Mouse (Mus musculus): ENCODE results near the gene Zfp710. TPM values are rescaled to one million over a fixed set of nuclear protein-coding genes. Genes with fewer than 3 reads are reported as not detected.

Gene Zfp710
- polyA plus RNA-seq, 1 experiment from 2014 or later, result 12.2 TPM

DNA sequence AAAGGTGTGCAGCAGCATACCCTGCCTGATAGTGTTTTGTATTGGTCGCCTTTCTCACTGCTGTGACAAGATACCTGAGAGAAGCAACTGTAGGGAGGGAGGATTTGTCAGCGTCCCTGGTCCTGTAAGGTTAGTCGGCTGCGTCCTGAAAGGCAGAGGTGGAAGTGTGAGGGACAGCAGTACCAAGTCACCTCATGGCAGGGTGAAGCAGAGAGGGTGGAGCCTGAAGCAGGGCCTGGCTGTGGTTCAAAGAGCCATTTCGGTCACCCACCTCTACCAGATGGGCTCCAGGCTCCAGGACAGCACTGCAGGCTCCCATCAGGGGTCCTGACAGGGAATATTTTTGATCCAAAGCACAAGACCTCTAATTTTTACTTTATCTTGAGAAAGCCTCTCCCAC lies 13.9 kb upstream of the Zfp710 start:
- WGBS, result 75% methylated on average over 5 of the region's 5 CpGs

DNA sequence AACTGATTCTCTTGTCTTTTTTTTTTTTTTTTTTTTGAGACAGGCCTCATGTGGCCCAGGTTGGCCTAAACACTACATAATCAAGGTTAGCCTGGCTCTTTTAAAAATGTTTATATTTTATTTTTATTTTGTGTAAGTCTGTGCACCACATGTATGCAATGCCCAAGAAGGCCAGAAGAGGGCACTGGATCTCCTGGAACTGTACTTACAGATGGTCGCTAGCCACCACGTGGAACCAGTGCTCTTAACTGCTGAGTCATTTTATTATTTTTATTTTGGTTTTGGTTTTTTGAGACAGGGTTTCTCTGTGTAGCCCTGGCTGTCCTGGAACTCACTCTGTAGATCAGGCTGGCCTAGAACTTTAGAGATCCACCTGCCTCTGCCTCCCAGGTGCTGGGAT lies 13.1 kb upstream of the Zfp710 start:
- WGBS, result 49% methylated on average over 2 of the region's 2 CpGs
- no peak overlapping the region for H3K27ac ChIP-seq (ENCODE audit: low read length)
- H3K27me3 ChIP-seq (replicated peaks; ENCODE audit: control insufficient read depth, insufficient read depth, low read length), result no peaks in the 10 kb centered on the region
- H3K9ac ChIP-seq (ENCODE audit: low read depth, low read length), result no peak overlapping the region
- H3K4me3 ChIP-seq (ENCODE audit: low read length), result no peak overlapping the region
- H3K36me3 ChIP-seq (ENCODE audit: control insufficient read depth, insufficient read depth, low read length), result no peaks in the 10 kb centered on the region
- H3K4me2 ChIP-seq (ENCODE audit: low read depth, low read length), result no peak overlapping the region
- H3K4me1 ChIP-seq (ENCODE audit: control insufficient read depth, insufficient read depth, low read length), result no peaks in the 10 kb centered on the region
- no peaks in the 10 kb centered on the region for H3K9me3 ChIP-seq (ENCODE audit: control insufficient read depth, low read length)
- no peak for ATAC-seq

More for the DNA sequence above, 13.9 kb upstream of the Zfp710 start:
- Histone ChIP-seq H3K4me3 (ENCODE audit: low read length) (no peak overlapping the region), H3K9me3 (ENCODE audit: control insufficient read depth, low read length) (no peaks in the 10 kb centered on the region), H3K36me3 (ENCODE audit: control insufficient read depth, insufficient read depth, low read length) (no peaks in the 10 kb centered on the region), H3K4me2 (ENCODE audit: low read depth, low read length) (no peak overlapping the region), H3K4me1 (ENCODE audit: control insufficient read depth, insufficient read depth, low read length) (no peaks in the 10 kb centered on the region), H3K27me3 (replicated peaks; ENCODE audit: control insufficient read depth, insufficient read depth, low read length) (no peaks in the 10 kb centered on the region), H3K27ac (ENCODE audit: low read length) (no peak overlapping the region), H3K9ac (ENCODE audit: low read depth, low read length) (no peak overlapping the region)
- no peak for ATAC-seq

DNA sequence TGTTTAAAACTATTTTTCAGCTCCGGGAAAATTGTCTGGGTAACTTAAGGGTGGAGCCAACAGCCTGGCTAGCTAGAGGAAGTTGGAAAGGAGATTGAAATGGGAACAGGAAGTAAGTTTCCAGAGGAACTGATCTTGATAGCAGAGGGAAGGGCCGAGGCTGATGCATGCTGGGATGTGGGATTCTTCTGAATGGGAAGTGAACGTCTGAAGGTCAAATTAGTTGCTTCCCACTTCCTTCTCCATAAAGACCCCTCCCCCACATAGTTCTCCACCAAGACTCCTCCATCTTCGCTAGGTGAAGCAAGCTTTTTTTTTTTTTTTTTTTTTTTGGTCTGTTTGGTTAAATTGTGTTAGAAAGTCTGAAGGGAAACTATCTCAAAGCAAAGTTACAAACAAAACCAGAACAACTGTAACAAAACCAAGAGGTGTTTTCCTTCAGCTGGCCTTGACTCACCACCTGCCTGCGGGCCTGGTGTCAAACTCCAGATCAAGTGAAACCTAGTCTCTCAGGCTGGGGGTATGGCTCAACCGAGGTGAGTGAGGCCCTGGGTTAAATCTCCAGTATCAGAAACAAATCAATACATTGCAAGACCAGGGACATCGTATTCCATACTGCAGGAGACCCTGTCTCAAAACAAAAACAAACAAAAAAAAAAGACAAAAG lies 10.6 kb upstream of the Zfp710 start:
- H3K9ac ChIP-seq (ENCODE audit: low read depth, low read length), result no peak overlapping the region
- no peaks in the 10 kb centered on the region for H3K36me3 ChIP-seq (ENCODE audit: control insufficient read depth, insufficient read depth, low read length)
- peak; percentile 61 for ATAC-seq
- H3K4me3 ChIP-seq (ENCODE audit: low read length), result no peak overlapping the region
- WGBS, result 54% methylated on average over 7 of the region's 7 CpGs
- H3K9me3 ChIP-seq (ENCODE audit: control insufficient read depth, low read length), result no peaks in the 10 kb centered on the region
- peak overlapping the region; percentile 8; the same call in 1 of the 2 replicates for H3K27ac ChIP-seq (ENCODE audit: low read length)
- no peaks in the 10 kb centered on the region for H3K4me1 ChIP-seq (ENCODE audit: control insufficient read depth, insufficient read depth, low read length)
- no peaks in the 10 kb centered on the region for H3K27me3 ChIP-seq (replicated peaks; ENCODE audit: control insufficient read depth, insufficient read depth, low read length)
- H3K4me2 ChIP-seq (ENCODE audit: low read depth, low read length), result no peak overlapping the region

GRCm38 (mm10) chr7:80014826-80015755 lies 9.5 kb upstream of the Zfp710 start:
- WGBS, result 84% methylated on average over 21 of the region's 21 CpGs
- no peak overlapping the region for H3K4me2 ChIP-seq (ENCODE audit: low read depth, low read length)
- ATAC-seq, result no peak

DNA sequence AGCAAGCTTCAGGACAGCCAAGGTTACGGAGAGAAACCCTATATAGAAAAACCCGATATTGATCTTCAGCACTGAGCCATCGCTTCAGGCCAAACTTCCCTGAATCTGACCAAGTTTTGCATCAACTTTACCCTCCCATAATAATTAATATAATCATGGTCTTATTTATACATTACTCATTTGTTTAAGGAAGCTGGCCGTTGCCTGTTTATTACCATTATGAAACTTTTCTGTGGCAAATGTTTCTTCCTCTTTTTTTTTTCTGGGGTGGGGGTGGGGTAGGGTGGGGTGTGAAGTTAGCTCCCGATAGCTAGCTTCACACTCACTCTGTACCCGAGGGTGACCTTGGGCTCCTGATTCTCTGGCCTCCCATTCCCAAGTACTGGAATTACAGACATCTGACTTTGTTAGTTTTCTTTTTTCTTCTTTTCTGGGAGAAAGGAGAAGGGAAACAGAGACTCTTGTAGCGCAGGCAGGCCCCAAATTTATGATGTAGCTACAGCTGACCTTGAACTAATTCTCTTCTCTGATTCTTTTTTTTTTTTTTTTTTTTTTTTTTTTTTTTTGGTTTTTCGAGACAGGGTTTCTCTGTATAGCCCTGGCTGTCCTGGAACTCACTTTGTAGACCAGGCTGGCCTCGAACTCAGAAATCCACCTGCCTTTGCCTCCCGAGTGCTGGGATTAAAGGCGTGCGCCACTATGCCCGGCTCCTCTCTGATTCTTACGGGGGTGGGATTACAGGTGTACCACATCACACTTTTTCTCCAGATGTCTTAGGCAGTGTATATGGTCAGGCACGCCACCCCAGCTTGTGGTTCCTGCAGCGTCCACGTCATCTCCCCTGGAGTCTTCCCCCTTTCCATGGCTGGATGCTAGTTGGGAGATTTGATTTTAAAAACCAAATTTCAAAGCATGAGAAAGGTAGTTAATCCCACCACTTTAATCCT lies 5.8 kb upstream of the Zfp710 start:
- Histone ChIP-seq H3K4me3 (ENCODE audit: low read length) (no peak overlapping the region), H3K4me2 (ENCODE audit: low read depth, low read length) (no peak overlapping the region), H3K27ac (ENCODE audit: low read length) (peak overlapping the region; percentile 17; the same call in 1 of the 2 replicates), H3K4me1 (ENCODE audit: control insufficient read depth, insufficient read depth, low read length) (peaks cover 7% of the 10 kb centered on the region), H3K36me3 (ENCODE audit: control insufficient read depth, insufficient read depth, low read length) (no peaks in the 10 kb centered on the region), H3K27me3 (replicated peaks; ENCODE audit: control insufficient read depth, insufficient read depth, low read length) (no peaks in the 10 kb centered on the region), H3K9ac (ENCODE audit: low read depth, low read length) (no peak overlapping the region), H3K9me3 (ENCODE audit: control insufficient read depth, low read length) (no peaks in the 10 kb centered on the region)
- ATAC-seq, result no peak
- WGBS, result 67% methylated on average over 16 of the region's 17 CpGs

More at GRCm38 (mm10) chr7:80014826-80015755, 9.5 kb upstream of the Zfp710 start:
- no peaks in the 10 kb centered on the region for H3K27me3 ChIP-seq (replicated peaks; ENCODE audit: control insufficient read depth, insufficient read depth, low read length)
- no peak overlapping the region for H3K9ac ChIP-seq (ENCODE audit: low read depth, low read length)
- no peak overlapping the region for H3K27ac ChIP-seq (ENCODE audit: low read length)
- no peaks in the 10 kb centered on the region for H3K9me3 ChIP-seq (ENCODE audit: control insufficient read depth, low read length)
- H3K4me1 ChIP-seq (ENCODE audit: control insufficient read depth, insufficient read depth, low read length), result peaks cover 3% of the 10 kb centered on the region; the same call in 1 of the 2 replicates
- no peaks in the 10 kb centered on the region for H3K36me3 ChIP-seq (ENCODE audit: control insufficient read depth, insufficient read depth, low read length)
- H3K4me3 ChIP-seq (ENCODE audit: low read length), result no peak overlapping the region

DNA sequence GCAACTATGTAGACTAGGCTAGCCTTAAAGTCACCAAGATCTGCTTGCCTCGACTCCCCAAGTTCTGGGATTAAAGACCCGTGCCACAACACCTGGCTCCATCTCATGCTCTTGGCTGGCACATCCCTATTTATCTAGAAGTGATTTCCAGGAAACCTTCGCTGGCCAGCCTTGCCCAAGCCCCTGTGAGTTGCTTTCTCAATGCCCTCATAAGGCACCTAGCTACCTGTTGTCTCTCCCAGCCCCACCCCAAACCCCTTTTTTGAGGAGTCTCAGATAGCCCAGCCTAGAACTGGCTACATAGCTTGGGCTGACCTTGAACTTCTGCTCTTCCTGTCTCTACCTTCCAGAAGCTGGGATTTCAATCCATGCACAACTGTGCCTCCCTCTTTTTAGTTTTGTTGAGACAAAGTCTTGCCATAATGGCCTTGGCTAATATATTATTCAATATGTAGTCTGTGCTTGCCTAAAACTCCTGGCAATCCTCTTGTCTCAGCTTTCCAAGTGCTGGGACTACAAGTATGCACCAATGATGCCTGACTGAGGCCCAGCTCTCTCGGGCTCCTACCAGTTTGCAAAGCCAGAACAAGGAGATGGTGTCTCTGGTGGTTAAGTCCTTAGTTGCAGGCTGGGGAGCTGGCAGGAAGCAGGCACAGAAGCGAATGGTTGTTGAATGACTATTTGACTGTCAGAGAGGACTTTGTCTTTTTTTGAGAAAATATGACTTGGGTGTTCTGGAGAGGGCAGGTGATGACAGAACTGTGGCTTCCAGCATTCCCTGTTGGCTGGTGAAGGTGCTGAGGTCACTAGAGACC lies 786 bp upstream of the Zfp710 start:
- 73% methylated on average over 5 of the region's 5 CpGs for WGBS
- no peak for ATAC-seq
- H3K9ac ChIP-seq (ENCODE audit: low read depth, low read length), result peak overlapping the region; percentile 96; the same call in 1 of the 2 replicates

GRCm38 (mm10) chr7:80025391-80026117 lies 940 bp downstream of the Zfp710 start:
- Histone ChIP-seq H3K4me2 (ENCODE audit: low read depth, low read length) (peak overlapping the region; percentile 89), H3K36me3 (ENCODE audit: control insufficient read depth, insufficient read depth, low read length) (no peaks in the 10 kb centered on the region), H3K9ac (ENCODE audit: low read depth, low read length) (peak overlapping the region; percentile 96), H3K9me3 (ENCODE audit: control insufficient read depth, low read length) (no peaks in the 10 kb centered on the region), H3K4me3 (ENCODE audit: low read length) (peak overlapping the region; percentile 90), H3K4me1 (ENCODE audit: control insufficient read depth, insufficient read depth, low read length) (peaks cover 28% of the 10 kb centered on the region), H3K27ac (ENCODE audit: low read length) (peak overlapping the region; percentile 98), H3K27me3 (replicated peaks; ENCODE audit: control insufficient read depth, insufficient read depth, low read length) (no peaks in the 10 kb centered on the region)
- WGBS, result under 1% methylated on average over 28 of the region's 28 CpGs
- peak; percentile 41 for ATAC-seq

More for the DNA sequence above, 786 bp upstream of the Zfp710 start:
- H3K27ac ChIP-seq (ENCODE audit: low read length), result peak overlapping the region; percentile 98
- H3K27me3 ChIP-seq (replicated peaks; ENCODE audit: control insufficient read depth, insufficient read depth, low read length), result no peaks in the 10 kb centered on the region
- peak overlapping the region; percentile 90 for H3K4me3 ChIP-seq (ENCODE audit: low read length)
- H3K9me3 ChIP-seq (ENCODE audit: control insufficient read depth, low read length), result no peaks in the 10 kb centered on the region
- H3K4me1 ChIP-seq (ENCODE audit: control insufficient read depth, insufficient read depth, low read length), result peaks cover 29% of the 10 kb centered on the region
- H3K4me2 ChIP-seq (ENCODE audit: low read depth, low read length), result peak overlapping the region; percentile 89; the same call in 1 of the 2 replicates
- no peaks in the 10 kb centered on the region for H3K36me3 ChIP-seq (ENCODE audit: control insufficient read depth, insufficient read depth, low read length)
